Mouse (Mus musculus) gastrocnemius, postnatal 36 days (tissue): ENCODE results near the gene Nfe2l3. TPM values are rescaled to one million over a fixed set of nuclear protein-coding genes. Genes with fewer than 3 reads are reported as not detected.
"Not testable (repeated sequence)": the region's sequence is repeated elsewhere in the genome, so short reads cannot be mapped to it uniquely, and the experiment has no call there.

ENCODE experiments used
- DNase-seq, 2 experiments: peaks; one replicate each; pipeline ENCODE4 v3.0.0; 2022
- intact Hi-C: fragments of 180-260 bp; cut with DNase I; formaldehyde crosslinking; loops from one replicate; pipeline ENCODE4 v1.15.1; 2025
- long read RNA-seq, 2 experiments: library from polyadenylated mRNA; stranded (forward); transcript quantifications; one replicate each; pipeline ENCODE4 v2.0.0; 2021
- total RNA-seq, 2 experiments: library from RNA; stranded (reverse); gene quantifications; 2 replicates each; pipeline ENCODE4 v1.2.3; 2021

Nfe2l3 gene
- total RNA-seq: under 1 TPM in 1 of 2 experiments, not detected in 1; 0.15 TPM
- long read RNA-seq, experiment 1: 0 reads
- long read RNA-seq, experiment 2, partial matches to known transcripts: 0 of 1 reads
- long read RNA-seq, experiment 2, other reads (novel, unspliced or antisense): 1 of 1 reads

- peak in 1 of 2 experiments; percentile 8 for DNase-seq
- intact Hi-C loops: no loop called here
Measured at GRCm38 (mm10) chr6:51432535-51433397, at the start of gene Nfe2l3. Gene Nfe2l3, plus strand, starts transcription at chr6:51432670.

- peak; percentile 54 to 79 for DNase-seq
- intact Hi-C loops: loop anchor here (2.0 to 10.0 kb wide), 3 partner anchors 123 to 831 kb away; partner anchors contain the start of genes Gm28308 and Hoxa3
Measured at GRCm38 (mm10) chr6:51383769-51384755, 48.4 kb upstream of the Nfe2l3 start.

GRCm38 (mm10) chr6:51390505-51390904 is 42.0 kb upstream of the Nfe2l3 start:
- no peak for DNase-seq
- intact Hi-C loops: no loop called here

- no peak for DNase-seq
- intact Hi-C loops: no loop called here
Measured at GRCm38 (mm10) chr6:51391816-51392490, 40.5 kb upstream of the Nfe2l3 start.

- intact Hi-C loops: no loop called here
Measured at GRCm38 (mm10) chr6:51393341-51394128, 38.9 kb upstream of the Nfe2l3 start.

GRCm38 (mm10) chr6:51394367-51394766 is 38.1 kb upstream of the Nfe2l3 start:
- intact Hi-C loops: not testable (repeated sequence)

More at GRCm38 (mm10) chr6:51393341-51394128, 38.9 kb upstream of the Nfe2l3 start:
- DNase-seq: no peak

GRCm38 (mm10) chr6:51394963-51395362 is 37.5 kb upstream of the Nfe2l3 start:
- DNase-seq, intact Hi-C loops: not testable (repeated sequence)

More at GRCm38 (mm10) chr6:51394367-51394766, 38.1 kb upstream of the Nfe2l3 start:
- not testable (repeated sequence) for DNase-seq

GRCm38 (mm10) chr6:51395486-51395885 is 37.0 kb upstream of the Nfe2l3 start:
- intact Hi-C loops: no loop called here

GRCm38 (mm10) chr6:51399113-51399518 is 33.4 kb upstream of the Nfe2l3 start:
- intact Hi-C loops: no loop called here
- peak in 1 of 2 experiments; percentile 17 for DNase-seq

More at GRCm38 (mm10) chr6:51395486-51395885, 37.0 kb upstream of the Nfe2l3 start:
- no peak for DNase-seq

GRCm38 (mm10) chr6:51401294-51401693 is 31.2 kb upstream of the Nfe2l3 start:
- intact Hi-C loops: no loop called here
- DNase-seq: no peak

- DNase-seq: no peak
- intact Hi-C loops: no loop called here
Measured at GRCm38 (mm10) chr6:51403598-51403997, 28.9 kb upstream of the Nfe2l3 start.

GRCm38 (mm10) chr6:51404502-51404901 is 28.0 kb upstream of the Nfe2l3 start:
- DNase-seq: no peak
- intact Hi-C loops: no loop called here

- DNase-seq: no peak
- intact Hi-C loops: no loop called here
Measured at GRCm38 (mm10) chr6:51416433-51416832, 16.0 kb upstream of the Nfe2l3 start.

- DNase-seq: no peak
- intact Hi-C loops: no loop called here
Measured at GRCm38 (mm10) chr6:51417306-51417936, 15.0 kb upstream of the Nfe2l3 start.

- no peak for DNase-seq
- intact Hi-C loops: no loop called here
Measured at GRCm38 (mm10) chr6:51423466-51424122, 8.9 kb upstream of the Nfe2l3 start.

GRCm38 (mm10) chr6:51424537-51424936 is 7.9 kb upstream of the Nfe2l3 start:
- DNase-seq: no peak
- intact Hi-C loops: no loop called here

- intact Hi-C loops: no loop called here
- no peak for DNase-seq
Measured at GRCm38 (mm10) chr6:51434270-51434669, 1.8 kb downstream of the Nfe2l3 start.

- no peak for DNase-seq
- intact Hi-C loops: no loop called here
Measured at GRCm38 (mm10) chr6:51437665-51438064, 5.2 kb downstream of the Nfe2l3 start.
